Mouse (Mus musculus) midbrain, embryonic 15.5 days (tissue): ENCODE measurements around the gene Mrgpra6. TPM values are rescaled to one million over a fixed set of nuclear protein-coding genes. Genes with fewer than 3 reads are reported as not detected.

Experiments
- ATAC-seq: fragments of 200-750 bp; cut with Nextera tagmentation; replicated peaks from 2 replicates; pipeline ENCODE4 v1.8.0; 2017; ENCODE audit warnings: moderate TSS enrichment
- H3K27ac ChIP-seq: fragments of 300-500 bp; sonication (generic); 2 replicates; pipeline ENCODE4 v1.5.1; 2015; ENCODE audit warnings: mild to moderate bottlenecking, inconsistent platforms
- H3K27me3 ChIP-seq: fragments of 300-500 bp; sonication (generic); replicated peaks from 2 replicates; pipeline ENCODE4 v1.6.1; 2015; ENCODE audit warnings: inconsistent platforms
- H3K36me3 ChIP-seq: fragments of 300-500 bp; sonication (generic); replicated peaks from 2 replicates; pipeline ENCODE4 v1.6.1; 2015; ENCODE audit warnings: inconsistent platforms
- H3K4me1 ChIP-seq: fragments of 300-500 bp; sonication (generic); 2 replicates; pipeline ENCODE4 v1.6.1; 2015; ENCODE audit warnings: inconsistent platforms
- H3K4me2 ChIP-seq: fragments of 300-500 bp; sonication (generic); 2 replicates; pipeline ENCODE4 v1.6.1; 2015; ENCODE audit warnings: inconsistent platforms, mild to moderate bottlenecking, moderate library complexity
- H3K4me3 ChIP-seq: fragments of 300-500 bp; sonication (generic); 2 replicates; pipeline ENCODE4 v1.5.1; 2015; ENCODE audit warnings: mild to moderate bottlenecking, inconsistent platforms
- H3K9ac ChIP-seq: fragments of 300-500 bp; sonication (generic); 2 replicates; pipeline ENCODE4 v1.6.1; 2015; ENCODE audit warnings: mild to moderate bottlenecking, inconsistent platforms
- H3K9me3 ChIP-seq: fragments of 300-500 bp; sonication (generic); 2 replicates; pipeline ENCODE4 v1.6.1; 2016; ENCODE audit warnings: inconsistent platforms
- WGBS: fragments of 180-500 bp; shearing (Covaris S2); methylation state at CpG from one replicate; pipeline ENCODE4 v1.1.7; 2015; ENCODE audit warnings: mixed read lengths; 5-methylcytosine and 5-hydroxymethylcytosine counted together
- polyA plus RNA-seq: library from polyadenylated mRNA; unstranded; fragments of >200 nt; fragmentation: Nextera tagmentation; extraction: Ambion mirVana; gene quantifications from 2 replicates; pipeline ENCODE4 v1.2.1, GENCODE M21; 2015

Mrgpra6 gene
- not detected in 2 replicates for polyA plus RNA-seq

- no peaks in the 10 kb centered on the region for H3K27me3 ChIP-seq
- no peak within 1 kb of the TSS for H3K4me2 ChIP-seq
- H3K9me3 ChIP-seq: no peaks in the 10 kb centered on the region
- no peak within 1 kb of the TSS for H3K9ac ChIP-seq
- H3K36me3 ChIP-seq: no peaks in the 10 kb centered on the region
- H3K27ac ChIP-seq: no peak within 1 kb of the TSS
- no peak within 1 kb of the TSS for H3K4me3 ChIP-seq
- 75% methylated on average over 4 of the region's 4 CpGs for WGBS
- no peak for ATAC-seq
- H3K4me1 ChIP-seq: no peaks in the 10 kb centered on the region
Measured at GRCm38 (mm10) chr7:47204830-47205229, at the start of gene Mrgpra6. TSS of gene Mrgpra6 (minus strand) at chr7:47204920.

DNA sequence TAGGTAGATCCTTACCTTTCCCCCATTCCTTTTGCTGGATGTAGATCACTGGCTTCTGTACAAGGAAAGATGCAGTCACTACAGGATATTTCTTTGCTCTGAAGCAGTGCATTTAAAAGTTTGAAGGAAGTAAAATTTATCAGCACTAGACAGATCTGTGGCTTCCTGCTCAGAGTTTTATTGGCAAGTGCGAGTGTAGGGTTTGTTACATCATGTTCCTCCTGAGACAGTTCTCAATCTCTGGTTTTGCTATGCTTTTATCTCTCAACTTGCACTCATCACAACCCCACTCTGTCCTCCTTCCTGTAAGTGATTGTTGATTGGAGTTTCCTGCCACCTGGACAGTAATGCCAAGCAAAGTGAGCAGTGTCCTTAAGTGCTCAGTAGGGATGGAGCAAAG is 48.0 kb upstream of the Mrgpra6 start, which contains the start of gene Mrgpra9:
Mrgpra9 (minus strand) TSS at position 79 of the 400 bp plus-strand sequence.
- 51% methylated on average over 1 of the region's 1 CpGs for WGBS
- no peaks in the 10 kb centered on the region for H3K36me3 ChIP-seq

DNA sequence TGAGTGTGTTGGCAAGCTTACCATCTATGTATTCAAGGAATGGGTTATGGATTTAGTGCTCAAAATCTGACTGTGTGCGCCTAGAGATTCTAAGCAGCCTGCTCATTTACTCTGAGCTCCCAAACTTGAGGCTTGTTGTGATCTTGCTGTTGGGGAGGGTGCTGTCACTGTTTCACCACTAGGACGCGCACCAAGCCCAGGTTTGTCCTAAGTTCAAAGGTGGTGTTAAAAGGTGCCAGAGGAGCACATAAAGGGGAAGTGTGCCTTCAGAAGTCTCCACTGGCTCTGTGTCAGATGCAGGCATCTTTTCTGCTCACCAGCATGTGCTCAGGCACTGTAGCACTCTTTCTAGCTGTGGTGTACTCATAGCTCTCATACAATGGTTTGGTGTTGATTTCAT is 39.9 kb upstream of the Mrgpra6 start:
- Histone ChIP-seq H3K9ac (no peak overlapping the region), H3K36me3 (no peaks in the 10 kb centered on the region), H3K4me3 (no peak overlapping the region), H3K4me2 (no peak overlapping the region), H3K27ac (no peak overlapping the region), H3K4me1 (no peaks in the 10 kb centered on the region), H3K27me3 (no peaks in the 10 kb centered on the region), H3K9me3 (0 out of 2 replicates have a peak, but pooled peaks cover under 1% of the 10 kb centered on the region)
- no peak for ATAC-seq
- WGBS: 65% methylated on average over 3 of the region's 3 CpGs

More for the DNA sequence above, 48.0 kb upstream of the Mrgpra6 start, which contains the start of gene Mrgpra9:
- Histone ChIP-seq H3K4me2 (no peak within 1 kb of the TSS), H3K9me3 (no peaks in the 10 kb centered on the region), H3K27ac (no peak within 1 kb of the TSS), H3K4me3 (no peak within 1 kb of the TSS), H3K27me3 (no peaks in the 10 kb centered on the region), H3K4me1 (no peaks in the 10 kb centered on the region), H3K9ac (no peak within 1 kb of the TSS)
- no peak for ATAC-seq

- no peak for ATAC-seq
- Histone ChIP-seq H3K9ac (no peak overlapping the region), H3K27me3 (no peaks in the 10 kb centered on the region), H3K4me1 (no peaks in the 10 kb centered on the region), H3K36me3 (no peaks in the 10 kb centered on the region), H3K27ac (no peak overlapping the region), H3K4me2 (no peak overlapping the region), H3K9me3 (no peaks in the 10 kb centered on the region), H3K4me3 (no peak overlapping the region)
- 57% methylated on average over 1 of the region's 1 CpGs for WGBS
Measured at GRCm38 (mm10) chr7:47195271-47195670, 9.4 kb downstream of the Mrgpra6 start.

GRCm38 (mm10) chr7:47170814-47171213 is 33.9 kb downstream of the Mrgpra6 start:
- Histone ChIP-seq H3K27me3 (no peaks in the 10 kb centered on the region), H3K4me3 (no peak overlapping the region), H3K4me1 (no peaks in the 10 kb centered on the region), H3K27ac (no peak overlapping the region), H3K36me3 (no peaks in the 10 kb centered on the region), H3K4me2 (no peak overlapping the region), H3K9me3 (no peaks in the 10 kb centered on the region), H3K9ac (no peak overlapping the region)
- no peak for ATAC-seq
- 72% methylated on average over 5 of the region's 5 CpGs for WGBS

GRCm38 (mm10) chr7:47165028-47165427 is 39.7 kb downstream of the Mrgpra6 start:
- Histone ChIP-seq H3K4me3 (no peak overlapping the region), H3K27ac (no peak overlapping the region), H3K4me2 (no peak overlapping the region), H3K27me3 (no peaks in the 10 kb centered on the region), H3K9me3 (no peaks in the 10 kb centered on the region), H3K4me1 (no peaks in the 10 kb centered on the region), H3K9ac (no peak overlapping the region), H3K36me3 (no peaks in the 10 kb centered on the region)
- no peak for ATAC-seq
- WGBS: 76% methylated on average over 4 of the region's 4 CpGs

GRCm38 (mm10) chr7:47163203-47163602 is 41.5 kb downstream of the Mrgpra6 start:
- Histone ChIP-seq H3K27me3 (no peaks in the 10 kb centered on the region), H3K36me3 (no peaks in the 10 kb centered on the region), H3K9ac (no peak overlapping the region), H3K4me2 (no peak overlapping the region), H3K4me3 (no peak overlapping the region), H3K27ac (no peak overlapping the region), H3K4me1 (no peaks in the 10 kb centered on the region), H3K9me3 (no peaks in the 10 kb centered on the region)
- WGBS: 89% methylated on average over 4 of the region's 4 CpGs
- no peak for ATAC-seq

- Histone ChIP-seq H3K9me3 (no peaks in the 10 kb centered on the region), H3K4me2 (no peak overlapping the region), H3K9ac (no peak overlapping the region), H3K27ac (no peak overlapping the region), H3K4me3 (no peak overlapping the region), H3K27me3 (no peaks in the 10 kb centered on the region), H3K36me3 (no peaks in the 10 kb centered on the region), H3K4me1 (no peaks in the 10 kb centered on the region)
- no peak for ATAC-seq
- 64% methylated on average over 2 of the region's 2 CpGs for WGBS
Measured at GRCm38 (mm10) chr7:47158451-47158850, 46.3 kb downstream of the Mrgpra6 start.

GRCm38 (mm10) chr7:47157743-47158142 is 47.0 kb downstream of the Mrgpra6 start:
- Histone ChIP-seq H3K4me3 (no peak overlapping the region), H3K27ac (no peak overlapping the region), H3K9me3 (no peaks in the 10 kb centered on the region), H3K27me3 (no peaks in the 10 kb centered on the region), H3K4me2 (no peak overlapping the region), H3K4me1 (no peaks in the 10 kb centered on the region), H3K36me3 (no peaks in the 10 kb centered on the region), H3K9ac (no peak overlapping the region)
- no peak for ATAC-seq
- 86% methylated on average over 9 of the region's 9 CpGs for WGBS

- H3K9ac ChIP-seq: no peak overlapping the region
- ATAC-seq: no peak
Measured at GRCm38 (mm10) chr7:47155849-47156248, 48.9 kb downstream of the Mrgpra6 start.

DNA sequence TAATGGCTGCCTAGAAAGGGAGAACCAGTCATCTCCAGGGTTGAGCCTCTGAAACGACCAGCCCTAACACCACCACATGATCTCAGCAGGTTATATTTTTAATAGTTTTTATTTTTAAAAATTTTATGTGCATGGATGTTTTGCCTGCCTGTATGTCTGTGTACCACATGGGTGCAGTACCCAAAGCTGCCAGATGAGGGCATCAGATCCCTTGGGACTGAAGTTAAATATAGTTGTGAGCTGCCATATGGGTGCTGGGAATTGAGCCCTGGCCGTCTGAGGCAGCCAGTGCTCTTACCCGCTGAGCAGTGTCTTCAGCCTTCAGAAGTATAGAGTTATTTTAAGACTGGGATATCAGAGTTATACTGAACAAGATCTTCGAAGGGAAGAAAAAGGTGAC is 49.3 kb downstream of the Mrgpra6 start:
- no peak for ATAC-seq
- Histone ChIP-seq H3K4me2 (no peak overlapping the region), H3K9ac (no peak overlapping the region), H3K4me1 (peaks cover 2% of the 10 kb centered on the region; the same call in 1 of the 2 replicates), H3K36me3 (no peaks in the 10 kb centered on the region), H3K27me3 (no peaks in the 10 kb centered on the region), H3K4me3 (no peak overlapping the region), H3K27ac (no peak overlapping the region), H3K9me3 (no peaks in the 10 kb centered on the region)
- 91% methylated on average over 4 of the region's 4 CpGs for WGBS

More at GRCm38 (mm10) chr7:47155849-47156248, 48.9 kb downstream of the Mrgpra6 start:
- H3K9me3 ChIP-seq: no peaks in the 10 kb centered on the region
- no peaks in the 10 kb centered on the region for H3K36me3 ChIP-seq
- 93% methylated on average over 2 of the region's 2 CpGs for WGBS
- H3K4me3 ChIP-seq: no peak overlapping the region
- H3K27ac ChIP-seq: no peak overlapping the region
- H3K4me2 ChIP-seq: no peak overlapping the region
- no peaks in the 10 kb centered on the region for H3K27me3 ChIP-seq
- no peaks in the 10 kb centered on the region for H3K4me1 ChIP-seq

- Histone ChIP-seq H3K36me3 (no peaks in the 10 kb centered on the region), H3K9me3 (no peaks in the 10 kb centered on the region), H3K4me2 (no peak overlapping the region), H3K27me3 (no peaks in the 10 kb centered on the region), H3K4me1 (peaks cover 2% of the 10 kb centered on the region; the same call in 1 of the 2 replicates), H3K9ac (no peak overlapping the region), H3K4me3 (no peak overlapping the region), H3K27ac (no peak overlapping the region)
- 16% methylated on average over 11 of the region's 11 CpGs for WGBS
- ATAC-seq: peak; percentile 67
Measured at GRCm38 (mm10) chr7:47150420-47151061, 54.2 kb downstream of the Mrgpra6 start.

DNA sequence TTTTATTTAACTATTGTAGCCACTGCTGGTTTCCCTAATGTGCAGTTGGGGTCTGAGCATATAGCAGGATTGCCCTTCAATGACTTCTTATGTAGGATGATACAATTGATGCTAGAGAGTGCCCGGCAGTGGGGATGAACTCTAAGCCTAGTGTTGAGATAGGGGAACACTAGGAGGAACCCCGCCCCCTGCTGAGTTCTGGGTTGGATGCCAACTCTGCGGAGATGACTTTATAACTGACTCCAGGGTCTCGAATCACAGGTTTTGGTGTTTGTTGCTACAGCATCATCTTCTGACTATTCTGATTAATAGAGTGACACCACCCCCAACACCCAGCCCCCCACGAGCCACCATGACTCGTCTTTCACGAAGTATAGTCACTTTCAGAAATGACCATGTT is 56.4 kb downstream of the Mrgpra6 start:
- Histone ChIP-seq H3K9ac (no peak overlapping the region), H3K9me3 (no peaks in the 10 kb centered on the region), H3K4me1 (peaks cover 2% of the 10 kb centered on the region; the same call in 1 of the 2 replicates), H3K27me3 (no peaks in the 10 kb centered on the region), H3K4me3 (no peak overlapping the region), H3K4me2 (no peak overlapping the region), H3K27ac (no peak overlapping the region), H3K36me3 (no peaks in the 10 kb centered on the region)
- whole genome bisulfite sequencing: 84% methylated on average over 7 of the region's 7 CpGs
- no peak for ATAC-seq
